Mouse (Mus musculus): ENCODE measurements around the gene Trim28.

DNA sequence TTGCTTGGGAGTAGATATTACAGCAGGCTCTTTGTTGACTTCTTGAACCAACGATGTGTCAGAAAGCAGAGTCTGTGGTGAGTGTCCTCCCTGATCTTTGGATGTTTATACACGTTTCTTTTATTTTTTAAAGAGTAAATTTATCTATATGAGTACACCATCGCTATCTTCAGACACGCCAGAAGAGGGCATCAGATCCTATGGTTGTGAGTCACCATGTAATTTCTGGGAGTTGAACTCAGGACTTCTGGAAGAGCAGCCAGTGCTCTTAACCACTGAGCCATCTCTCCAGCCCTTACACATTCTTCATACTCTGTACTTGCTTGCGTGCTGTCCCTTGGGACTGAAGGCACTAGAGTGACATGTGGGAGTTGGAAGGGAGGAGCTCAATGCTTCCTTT lies 73.4 kb downstream of the Trim28 start:
- no peak for TF ChIP-seq POLR2A (IDR thresholded peaks at IDR 0.05; ENCODE audit: control insufficient read depth, low read depth, low read length)
- TF ChIP-seq CTCF (IDR thresholded peaks at IDR 0.05; ENCODE audit: control insufficient read depth, insufficient read depth, insufficient replicate concordance, low read depth, low read length), result no peak

Measured in testis, adult 2 months (tissue).